ENCODE assay signal across 8 mouse cellular contexts in genomic region chr6:86028601-86029322, GRCm38 (mm10). TPM values are rescaled to one million over a fixed set of nuclear protein-coding genes. Genes with fewer than 3 reads are reported as not detected.
DNase-seq lines count a peak whose midpoint lies in the region; ATAC-seq and TF ChIP-seq lines count a peak whose summit lies in the region.

Gene Add2 (plus strand): TSS chr6:86028681.

- no peaks in the 10 kb centered on the region for H3K36me3 ChIP-seq in spleen, adult 2 months (ENCODE audit: control insufficient read depth, insufficient read depth, low read length)
- no peaks in the 10 kb centered on the region for H3K36me3 ChIP-seq in heart, embryonic 15.5 days
- H3K36me3 ChIP-seq in midbrain, embryonic 16.5 days (ENCODE audit: control insufficient read depth, insufficient read depth, low read length) = no peaks in the 10 kb centered on the region

- H3K27ac ChIP-seq in spleen, adult 2 months (ENCODE audit: insufficient read depth, low read length) = no peak within 1 kb of the TSS
- no peak within 1 kb of the TSS for H3K27ac ChIP-seq in heart, embryonic 15.5 days
- H3K27ac ChIP-seq in midbrain, embryonic 16.5 days (ENCODE audit: low read length) = peak within 1 kb of the TSS; percentile 96

- WGBS in spleen, adult 2 months = 6% methylated on average over 56 of the region's 56 CpGs
- WGBS in heart, embryonic 15.5 days = under 1% methylated on average over 56 of the region's 56 CpGs
- under 1% methylated on average over 56 of the region's 56 CpGs for WGBS in midbrain, embryonic 16.5 days

- no peak for TF ChIP-seq POLR2A in spleen, adult 2 months (IDR thresholded peaks at IDR 0.05; ENCODE audit: low read depth, low read length)

- DNase-seq in spleen, adult 2 months (ENCODE audit: low read depth in 1 of 2, low spot score in 2 of 2) = no peak
- DNase-seq in spleen, postnatal 36 days (ENCODE audit: low spot score in 2 of 2) = no peak
- DNase-seq in embryo, embryonic 10.5 days (ENCODE audit: low spot score) = peak; percentile 82
- peak; percentile 51 to 59 for DNase-seq in left cerebral cortex, adult 8-10 months (ENCODE audit: low spot score in 2 of 2)
- DNase-seq in urinary bladder, postnatal 25 days (ENCODE audit: low spot score) = no peak

- no peak for TF ChIP-seq CTCF in spleen, adult 2 months (IDR thresholded peaks at IDR 0.05; ENCODE audit: extremely low read depth, insufficient read depth, insufficient read length, insufficient replicate concordance)

- H3K4me1 ChIP-seq in spleen, adult 2 months (ENCODE audit: control insufficient read depth, insufficient read depth, insufficient read length) = no peaks in the 10 kb centered on the region
- peaks cover 7% of the 10 kb centered on the region for H3K4me1 ChIP-seq in heart, embryonic 15.5 days (replicated peaks)
- peaks cover 36% of the 10 kb centered on the region for H3K4me1 ChIP-seq in midbrain, embryonic 16.5 days (ENCODE audit: control insufficient read depth, insufficient read depth, low read length)

- H3K4me3 ChIP-seq in spleen, adult 2 months (ENCODE audit: extremely low read depth, insufficient read depth, insufficient read length) = no peak within 1 kb of the TSS
- peak within 1 kb of the TSS; percentile 54 for H3K4me3 ChIP-seq in heart, embryonic 15.5 days
- H3K4me3 ChIP-seq in midbrain, embryonic 16.5 days (ENCODE audit: low read depth, low read length) = peak within 1 kb of the TSS; percentile 67

- ATAC-seq in heart, embryonic 15.5 days (replicated peaks; ENCODE audit: insufficient number of reproducible peaks, insufficient read depth, low FRiP score, low read depth) = peak; percentile 35; the same call in 1 of the 2 replicates
- peak; percentile 89 for ATAC-seq in midbrain, embryonic 16.5 days
- ATAC-seq in activated CD4-positive, CD25-positive, alpha-beta regulatory T cell, adult 4 months = no peak

- no peaks in the 10 kb centered on the region for H3K9me3 ChIP-seq in heart, embryonic 15.5 days (replicated peaks)
- no peaks in the 10 kb centered on the region for H3K9me3 ChIP-seq in midbrain, embryonic 16.5 days (replicated peaks; ENCODE audit: control insufficient read depth, low read length, poor library complexity, severe bottlenecking)

- peak within 1 kb of the TSS; percentile 95 for H3K4me2 ChIP-seq in heart, embryonic 15.5 days
- H3K4me2 ChIP-seq in midbrain, embryonic 16.5 days (ENCODE audit: low read length) = peak within 1 kb of the TSS; percentile 71

- peak within 1 kb of the TSS; percentile 49 for H3K9ac ChIP-seq in heart, embryonic 15.5 days
- peak within 1 kb of the TSS; percentile 91 for H3K9ac ChIP-seq in midbrain, embryonic 16.5 days (ENCODE audit: low read depth, low read length)

- no peaks in the 10 kb centered on the region; the same call in 1 of the 2 replicates for H3K27me3 ChIP-seq in spleen, adult 2 months (ENCODE audit: control insufficient read depth, insufficient read depth, low read length)
- peaks cover 40% of the 10 kb centered on the region for H3K27me3 ChIP-seq in heart, embryonic 15.5 days
- no peaks in the 10 kb centered on the region for H3K27me3 ChIP-seq in midbrain, embryonic 16.5 days (ENCODE audit: control insufficient read depth, insufficient read depth, low read depth, low read length)

RNA-seq across cellular contexts. Expression of gene Add2, which starts in this region (rescaled TPM):
- polyA plus RNA-seq in spleen, adult 2 months (2012; rRNA removed) = 17.0 and 17.6 TPM in 2 replicates
- polyA plus RNA-seq in heart, embryonic 15.5 days (2015; fragmentation: Nextera tagmentation; extraction: Ambion mirVana) = 1.6 and 5.0 TPM in 2 replicates
- 100 to 1,000 TPM; 200 to 222 (median 215) TPM for total RNA-seq in left cerebral cortex, adult 8-10 months (2022)
- 166 and 197 TPM in 2 replicates for polyA plus RNA-seq in midbrain, embryonic 16.5 days (2015; fragmentation: Nextera tagmentation; extraction: Ambion mirVana)
- not detected for polyA plus RNA-seq in activated CD4-positive, CD25-positive, alpha-beta regulatory T cell, adult 4 months (2017; shearing (Covaris generic))

Comparison
In these comparisons a context has a peak if more than half of its experiments do, and no peak if none do; other contexts are left out.
1. DNase-seq: peak in embryo, embryonic 10.5 days (single experiment) and left cerebral cortex, adult 8-10 months (2 of 2); none in spleen, adult 2 months (0 of 2), spleen, postnatal 36 days (0 of 2) and urinary bladder, postnatal 25 days (single experiment).